Mouse (Mus musculus) lung, adult 2 months (tissue): ENCODE measurements at regions not wholly inside any gene's neighbourhood (a gene's known extent, or its start where the extent isn't known, plus 50 kb on each side); places are given as distances from the start of the nearest gene placed in this dataset.

Experiments
- CTCF ChIP-seq: fragments of 200-500 bp; IDR thresholded peaks from 2 replicates; pipeline ENCODE4 v1.5.1; 2011; ENCODE audit warnings: mild to moderate bottlenecking, low read length, control low read depth; ENCODE audit not compliant: insufficient read depth
- POLR2A ChIP-seq: fragments of 200-500 bp; IDR thresholded peaks from 2 replicates; pipeline ENCODE4 v1.6.1; 2011; ENCODE audit warnings: low read depth, mild to moderate bottlenecking, control low read depth, low read length, borderline replicate concordance; ENCODE audit errors: extremely low read depth

DNA sequence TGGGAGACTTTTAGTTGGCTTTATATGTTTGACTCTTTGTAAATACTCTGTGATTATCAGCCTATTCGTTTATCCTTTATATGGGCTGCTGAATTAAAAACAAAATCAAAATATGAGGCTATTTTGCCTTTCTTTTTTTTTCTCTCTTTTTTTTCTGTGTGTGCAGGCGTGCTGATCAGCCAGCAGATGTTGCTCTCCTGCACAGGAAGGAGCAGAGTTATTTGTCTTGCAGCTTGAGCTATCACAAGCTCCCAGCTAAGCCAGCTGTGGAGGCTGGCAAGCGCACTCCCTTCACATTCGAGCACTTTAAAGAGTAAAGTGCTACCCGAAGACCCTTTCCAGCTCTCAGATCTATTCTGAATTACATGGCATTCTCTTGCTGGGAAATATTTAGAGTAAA lies 926.7 kb upstream of the Sel1l start:
- no peak for TF ChIP-seq CTCF
- TF ChIP-seq POLR2A: no peak
